Mouse (Mus musculus): ENCODE data around the gene Elmsan1. TPM values are rescaled to one million over a fixed set of nuclear protein-coding genes. Genes with fewer than 3 reads are reported as not detected.

Elmsan1 gene
- total and polyA plus RNA-seq, 3 experiments, result 2.2 to 14.3 (median 5.6) TPM

- Histone ChIP-seq H3K79me2 (replicated peaks; ENCODE audit: control insufficient read depth, extremely low read depth, insufficient read depth, poor library complexity, severe bottlenecking) (no peaks in the 10 kb centered on the region), H3K4me1 (ENCODE audit: control insufficient read depth in 1 of 2, insufficient read depth in 2 of 2) (no peaks in the 10 kb centered on the region), H3K27ac (ENCODE audit: insufficient read depth, low read depth) (no peak overlapping the region), H3K4me3 (replicated peaks in 1 of 3; ENCODE audit: low read depth in 2 of 3, low read length in 2 of 3, poor library complexity in 1 of 3) (no peak overlapping the region), H3K4me2 (ENCODE audit: insufficient read depth, low read depth, poor library complexity, severe bottlenecking) (no peak overlapping the region), H3K36me3 (replicated peaks in 1 of 2; ENCODE audit: control insufficient read depth in 1 of 2, insufficient read depth in 1 of 2, low read length in 1 of 2) (peaks cover 48 to 89% of the 10 kb centered on the region in 2 experiments), H3K9ac (ENCODE audit: insufficient read depth, low read depth) (no peak overlapping the region), H3K27me3 (replicated peaks) (no peaks in the 10 kb centered on the region), H3K9me3 (replicated peaks; ENCODE audit: low read length) (no peaks in the 10 kb centered on the region)
- dilution Hi-C loops (cut with MboI; ENCODE audit: extremely low pct_ligation_motif_present, extremely low pct_unique_long_range_greater_than_20kb, low sequenced_read_pairs), result no loop called here
- in situ Hi-C loops (cut with MboI; ENCODE audit: low pct_ligation_motif_present, low pct_unique_long_range_greater_than_20kb, low sequenced_read_pairs), result no loop called here
- DNase-seq (ENCODE audit: extremely low read depth), result no peak
- TF ChIP-seq ELF1 (IDR thresholded peaks at IDR 0.05; ENCODE audit: low read depth, low read length) (no peak), MAFK (IDR thresholded peaks at IDR 0.05; ENCODE audit: insufficient replicate concordance, low read length) (no peak), MYC (IDR thresholded peaks at IDR 0.05; ENCODE audit: low read depth, low read length) (no peak), SIN3A (IDR thresholded peaks at IDR 0.05; ENCODE audit: low read length) (no peak), HCFC1 (IDR thresholded peaks at IDR 0.05; ENCODE audit: low read depth, low read length) (no peak), BHLHE40 (IDR thresholded peaks at IDR 0.05; ENCODE audit: low read depth, low read length) (no peak)
These were observed 66.1 kb downstream of the Elmsan1 start for GRCm38 (mm10) chr12:84152352-84153190.

- Histone ChIP-seq H3K4me2 (ENCODE audit: insufficient read depth, low read depth, poor library complexity, severe bottlenecking) (no peak overlapping the region), H3K79me2 (replicated peaks; ENCODE audit: control insufficient read depth, extremely low read depth, insufficient read depth, poor library complexity, severe bottlenecking) (no peaks in the 10 kb centered on the region), H3K27me3 (replicated peaks) (no peaks in the 10 kb centered on the region), H3K9ac (ENCODE audit: insufficient read depth, low read depth) (no peak overlapping the region), H3K4me3 (replicated peaks in 1 of 3; ENCODE audit: low read depth in 2 of 3, low read length in 2 of 3, poor library complexity in 1 of 3) (no peak overlapping the region), H3K4me1 (ENCODE audit: control insufficient read depth in 1 of 2, insufficient read depth in 2 of 2) (no peaks in the 10 kb centered on the region), H3K27ac (ENCODE audit: insufficient read depth, low read depth) (no peak overlapping the region), H3K9me3 (replicated peaks; ENCODE audit: low read length) (no peaks in the 10 kb centered on the region), H3K36me3 (replicated peaks in 1 of 2; ENCODE audit: control insufficient read depth in 1 of 2, insufficient read depth in 1 of 2, low read length in 1 of 2) (peaks cover 46 to 89% of the 10 kb centered on the region in 2 experiments)
- dilution Hi-C loops (cut with MboI; ENCODE audit: extremely low pct_ligation_motif_present, extremely low pct_unique_long_range_greater_than_20kb, low sequenced_read_pairs), result no loop called here
- in situ Hi-C loops (cut with MboI; ENCODE audit: low pct_ligation_motif_present, low pct_unique_long_range_greater_than_20kb, low sequenced_read_pairs), result no loop called here
- DNase-seq (ENCODE audit: extremely low read depth), result no peak
- TF ChIP-seq NELFE (IDR thresholded peaks at IDR 0.05; ENCODE audit: low read depth, low read length) (no peak), ZC3H11A (IDR thresholded peaks at IDR 0.05; ENCODE audit: low read depth, low read length) (no peak), BHLHE40 (IDR thresholded peaks at IDR 0.05; ENCODE audit: low read depth, low read length) (no peak), ZMIZ1 (IDR thresholded peaks at IDR 0.05; ENCODE audit: low read depth, low read length) (no peak), RAD21 (IDR thresholded peaks at IDR 0.05; ENCODE audit: low read depth, low read length) (no peak), MEF2A (IDR thresholded peaks at IDR 0.05; ENCODE audit: borderline replicate concordance, low read depth, low read length) (no peak), CTCF (conservative IDR thresholded peaks at IDR 0.05 in 1 of 2, IDR thresholded peaks at IDR 0.05 in 1 of 2; ENCODE audit: low read depth in 2 of 2, low read length in 2 of 2) (no peak), KAT2A (IDR thresholded peaks at IDR 0.05; ENCODE audit: insufficient replicate concordance, low read length) (no peak), GABPA (IDR thresholded peaks at IDR 0.05; ENCODE audit: insufficient replicate concordance, low read depth, low read length) (no peak), ZKSCAN1 (IDR thresholded peaks at IDR 0.05; ENCODE audit: borderline replicate concordance, low read depth, low read length) (no peak), POLR2A (IDR thresholded peaks at IDR 0.05; ENCODE audit: low read depth, low read length) (no peak)
These were observed 66.8 kb downstream of the Elmsan1 start for GRCm38 (mm10) chr12:84151911-84152310.
